Mouse (Mus musculus) MEL (cell line): ENCODE results near the gene Elf3. TPM values are rescaled to one million over a fixed set of nuclear protein-coding genes. Genes with fewer than 3 reads are reported as not detected.

ENCODE experiments used
- DNase-seq: peaks from one replicate; pipeline ENCODE4 v3.0.0; 2011; ENCODE audit warnings: low read depth, low spot score
- H3K27ac ChIP-seq: 2 replicates; pipeline ENCODE4 v1.5.1; 2012; ENCODE audit warnings: low read depth, mild to moderate bottlenecking, control low read depth, low read length, moderate library complexity; ENCODE audit not compliant: control insufficient read depth
- H3K27me3 ChIP-seq, 2 experiments: fragments of 150-350 bp in 1 of 2; sonication (generic) in 1 of 2; 2 replicates each; pipeline ENCODE4 v1.6.1; 2012; ENCODE audit warnings: low read length in 2 of 2, mild to moderate bottlenecking in 2 of 2, improper control_type of control experiment in 1 of 2, moderate library complexity in 1 of 2; ENCODE audit not compliant: insufficient read depth in 2 of 2, control insufficient read depth in 1 of 2
- H3K36me3 ChIP-seq, 2 experiments: 2 replicates each; pipeline ENCODE4 v1.6.1; 2012 to 2014; ENCODE audit warnings: low read length in 2 of 2, improper control_type of control experiment in 1 of 2, inconsistent platforms in 1 of 2, mild to moderate bottlenecking in 1 of 2; ENCODE audit not compliant: insufficient read depth in 2 of 2, control insufficient read depth in 1 of 2
- H3K4me1 ChIP-seq, 2 experiments: fragments of 150-350 bp in 1 of 2; sonication (generic) in 1 of 2; 2 replicates each; pipeline ENCODE4 v1.6.1; 2012; ENCODE audit warnings: low read length in 2 of 2, improper control_type of control experiment in 1 of 2, mild to moderate bottlenecking in 1 of 2; ENCODE audit not compliant: insufficient read depth in 2 of 2, control insufficient read depth in 1 of 2
- H3K4me3 ChIP-seq, 2 experiments: fragments of 150-350 bp in 1 of 2; sonication (generic) in 1 of 2; 2 replicates each; pipeline ENCODE4 v1.5.1; 2012; ENCODE audit warnings: low read depth in 2 of 2, low read length in 2 of 2, mild to moderate bottlenecking in 2 of 2, moderate library complexity in 2 of 2, control low read depth in 1 of 2, improper control_type of control experiment in 1 of 2; ENCODE audit not compliant: control insufficient read depth in 1 of 2, insufficient read depth in 1 of 2
- H3K79me2 ChIP-seq: 2 replicates; pipeline ENCODE4 v1.6.1; 2012; ENCODE audit warnings: mild to moderate bottlenecking, low read length, moderate library complexity; ENCODE audit not compliant: control insufficient read depth, poor library complexity, insufficient read depth
- H3K9ac ChIP-seq: 2 replicates; pipeline ENCODE4 v1.6.1; 2012; ENCODE audit warnings: low read depth, mild to moderate bottlenecking, control low read depth, low read length, moderate library complexity; ENCODE audit not compliant: control insufficient read depth, poor library complexity, severe bottlenecking
- H3K9me3 ChIP-seq: fragments of 150-350 bp; sonication (generic); replicated peaks from 2 replicates; pipeline ENCODE4 v1.6.1; 2012; ENCODE audit warnings: mild to moderate bottlenecking, low read length, improper control_type of control experiment, moderate library complexity; ENCODE audit not compliant: insufficient read depth
- BHLHE40 ChIP-seq: IDR thresholded peaks from 2 replicates; pipeline ENCODE4 v1.6.1; 2012; ENCODE audit warnings: low read depth, mild to moderate bottlenecking, inconsistent platforms, low read length, improper control_type of control experiment, borderline replicate concordance
- CHD1 ChIP-seq: IDR thresholded peaks from 2 replicates; pipeline ENCODE4 v1.6.1; 2012; ENCODE audit warnings: low read depth, mild to moderate bottlenecking, inconsistent platforms, low read length, improper control_type of control experiment
- ETS1 ChIP-seq: IDR thresholded peaks from 2 replicates; pipeline ENCODE4 v1.6.1; 2012; ENCODE audit warnings: low read depth, mild to moderate bottlenecking, inconsistent platforms, low read length, improper control_type of control experiment, moderate library complexity
- GATA1 ChIP-seq: IDR thresholded peaks from 2 replicates; pipeline ENCODE4 v1.6.1; 2011; ENCODE audit warnings: low read depth, low read length, improper control_type of control experiment
- HCFC1 ChIP-seq: IDR thresholded peaks from 2 replicates; pipeline ENCODE4 v1.6.1; 2012; ENCODE audit warnings: low read depth, mild to moderate bottlenecking, inconsistent platforms, low read length, improper control_type of control experiment, moderate library complexity
- MAFK ChIP-seq: IDR thresholded peaks from 2 replicates; pipeline ENCODE4 v1.6.1; 2011; ENCODE audit warnings: low read depth, mild to moderate bottlenecking, low read length, improper control_type of control experiment, borderline replicate concordance
- MAX ChIP-seq: IDR thresholded peaks from 2 replicates; pipeline ENCODE4 v1.6.1; 2011; ENCODE audit warnings: low read length, improper control_type of control experiment
- MXI1 ChIP-seq: IDR thresholded peaks from 2 replicates; pipeline ENCODE4 v1.6.1; 2011; ENCODE audit warnings: mild to moderate bottlenecking, low read depth, low read length, improper control_type of control experiment
- MYC ChIP-seq: IDR thresholded peaks from 2 replicates; pipeline ENCODE4 v1.6.1; 2011; ENCODE audit warnings: low read depth, mild to moderate bottlenecking, low read length, improper control_type of control experiment, moderate library complexity
- NRF1 ChIP-seq: IDR thresholded peaks from 2 replicates; pipeline ENCODE4 v1.6.1; 2014; ENCODE audit warnings: low read depth, mild to moderate bottlenecking, inconsistent platforms, low read length, improper control_type of control experiment, moderate library complexity; ENCODE audit not compliant: poor library complexity, insufficient read depth, severe bottlenecking
- POLR2AphosphoS5 ChIP-seq: IDR thresholded peaks from 2 replicates; pipeline ENCODE4 v1.6.1; 2012; ENCODE audit warnings: low read depth, borderline replicate concordance, mild to moderate bottlenecking, inconsistent platforms, low read length, moderate library complexity, mixed read lengths
- SIN3A ChIP-seq: IDR thresholded peaks from 2 replicates; pipeline ENCODE4 v1.6.1; 2012; ENCODE audit warnings: low read length, improper control_type of control experiment, inconsistent platforms
- SMC3 ChIP-seq: IDR thresholded peaks from 2 replicates; pipeline ENCODE4 v1.6.1; 2011; ENCODE audit warnings: low read depth, low read length, improper control_type of control experiment
- TAL1 ChIP-seq: IDR thresholded peaks from 2 replicates; pipeline ENCODE4 v1.6.1; 2012; ENCODE audit warnings: mild to moderate bottlenecking, inconsistent platforms, low read length, moderate library complexity, mixed read lengths
- TCF12 ChIP-seq: IDR thresholded peaks from 2 replicates; pipeline ENCODE4 v1.6.1; 2014; ENCODE audit warnings: low read depth, mild to moderate bottlenecking, inconsistent platforms, low read length, improper control_type of control experiment, moderate library complexity
- UBTF ChIP-seq: IDR thresholded peaks from 2 replicates; pipeline ENCODE4 v1.6.1; 2012; ENCODE audit warnings: low read depth, mild to moderate bottlenecking, inconsistent platforms, low read length, improper control_type of control experiment, moderate library complexity, borderline replicate concordance; ENCODE audit not compliant: insufficient read depth
- USF1 ChIP-seq: IDR thresholded peaks from 2 replicates; pipeline ENCODE4 v1.6.1; 2014; ENCODE audit warnings: low read depth, mild to moderate bottlenecking, inconsistent platforms, low read length, improper control_type of control experiment, moderate library complexity
- ZC3H11A ChIP-seq: IDR thresholded peaks from 2 replicates; pipeline ENCODE4 v1.6.1; 2012; ENCODE audit warnings: low read depth, mild to moderate bottlenecking, inconsistent platforms, low read length, improper control_type of control experiment
- ZKSCAN1 ChIP-seq: IDR thresholded peaks from 2 replicates; pipeline ENCODE4 v1.6.1; 2012; ENCODE audit warnings: low read depth, mild to moderate bottlenecking, inconsistent platforms, low read length, improper control_type of control experiment, moderate library complexity
- ZMIZ1 ChIP-seq: IDR thresholded peaks from 2 replicates; pipeline ENCODE4 v1.6.1; 2012; ENCODE audit warnings: low read depth, mild to moderate bottlenecking, inconsistent platforms, low read length, improper control_type of control experiment, moderate library complexity
- ZNF384 ChIP-seq: IDR thresholded peaks from 2 replicates; pipeline ENCODE4 v1.6.1; 2012; ENCODE audit warnings: low read depth, mild to moderate bottlenecking, inconsistent platforms, low read length, improper control_type of control experiment
- polyA plus RNA-seq, 2 experiments: library from polyadenylated mRNA; stranded (reverse) in 1 of 2; unstranded in 1 of 2; fragments of >175 nt in 1 of 2; fragments of >200 nt in 1 of 2; gene quantifications; 2 replicates each; pipeline versions ENCODE4 v1.2.1 to v1.2.4; 2012; ENCODE audit warnings: low replicate concordance in 2 of 2, low read depth in 1 of 2; ENCODE audit not compliant: insufficient read length in 2 of 2, insufficient read depth in 1 of 2, missing spikeins in 1 of 2
- total RNA-seq: library from RNA; depleted of rRNA; stranded (reverse); fragments of 300-350 nt; gene quantifications from 2 replicates; pipeline ENCODE4 v1.2.3, GENCODE M21; 2012

Gene Elf3
- total and polyA plus RNA-seq, 3 experiments = not detected

DNA sequence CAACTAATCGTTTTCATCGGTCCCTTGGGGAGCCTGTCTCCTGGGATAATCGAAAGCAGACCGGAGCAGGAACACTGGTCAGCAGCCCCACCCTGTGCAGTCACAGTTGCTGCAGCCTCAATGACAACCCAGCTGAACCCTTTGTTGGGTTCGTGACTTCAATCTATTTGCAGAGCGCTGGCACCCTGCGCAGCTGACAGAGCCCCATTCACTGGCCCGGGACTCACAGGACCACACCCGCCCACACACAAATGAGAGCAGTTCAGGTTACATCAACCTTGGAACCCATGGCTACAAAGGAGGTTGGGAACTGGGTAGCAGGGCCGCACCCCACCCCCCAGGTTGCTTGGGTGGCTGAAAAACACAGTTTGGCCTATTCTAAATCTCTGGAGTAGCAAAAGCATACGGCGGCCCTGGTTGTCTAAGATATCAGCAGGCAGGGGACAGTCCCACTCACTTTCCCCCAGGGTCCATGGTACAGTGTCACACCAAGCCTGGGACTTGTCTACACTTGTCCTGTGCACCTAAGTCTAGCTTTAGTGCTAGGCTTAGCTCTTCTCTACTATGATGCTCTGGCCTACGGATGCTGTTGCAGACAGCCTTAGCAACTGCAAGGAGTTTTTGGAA is 40.6 kb downstream of the Elf3 start:
- Histone ChIP-seq H3K9me3 (no peaks in the 10 kb centered on the region), H3K4me1 (no peaks in the 10 kb centered on the region), H3K9ac (no peak overlapping the region), H3K27me3 (peaks cover 0 to 6% of the 10 kb centered on the region in 2 experiments; a peak in 3 of 4 replicates), H3K79me2 (no peaks in the 10 kb centered on the region), H3K27ac (no peak overlapping the region), H3K36me3 (no peaks in the 10 kb centered on the region), H3K4me3 (no peak overlapping the region)
- no peak for DNase-seq
- no peak for TF ChIP-seq TCF12
- no peak for TF ChIP-seq ZMIZ1
- no peak for TF ChIP-seq BHLHE40
- TF ChIP-seq UBTF = no peak
- no peak for TF ChIP-seq TAL1
- no peak for TF ChIP-seq SMC3
- TF ChIP-seq NRF1 = no peak
- TF ChIP-seq ZKSCAN1 = no peak
- no peak for TF ChIP-seq MYC
- TF ChIP-seq GATA1 = no peak
- no peak for TF ChIP-seq MXI1
- TF ChIP-seq HCFC1 = no peak
- TF ChIP-seq ZC3H11A = no peak
- TF ChIP-seq POLR2AphosphoS5 = no peak
- no peak for TF ChIP-seq ETS1
- TF ChIP-seq SIN3A = no peak
- no peak for TF ChIP-seq MAFK
- no peak for TF ChIP-seq ZNF384

DNA sequence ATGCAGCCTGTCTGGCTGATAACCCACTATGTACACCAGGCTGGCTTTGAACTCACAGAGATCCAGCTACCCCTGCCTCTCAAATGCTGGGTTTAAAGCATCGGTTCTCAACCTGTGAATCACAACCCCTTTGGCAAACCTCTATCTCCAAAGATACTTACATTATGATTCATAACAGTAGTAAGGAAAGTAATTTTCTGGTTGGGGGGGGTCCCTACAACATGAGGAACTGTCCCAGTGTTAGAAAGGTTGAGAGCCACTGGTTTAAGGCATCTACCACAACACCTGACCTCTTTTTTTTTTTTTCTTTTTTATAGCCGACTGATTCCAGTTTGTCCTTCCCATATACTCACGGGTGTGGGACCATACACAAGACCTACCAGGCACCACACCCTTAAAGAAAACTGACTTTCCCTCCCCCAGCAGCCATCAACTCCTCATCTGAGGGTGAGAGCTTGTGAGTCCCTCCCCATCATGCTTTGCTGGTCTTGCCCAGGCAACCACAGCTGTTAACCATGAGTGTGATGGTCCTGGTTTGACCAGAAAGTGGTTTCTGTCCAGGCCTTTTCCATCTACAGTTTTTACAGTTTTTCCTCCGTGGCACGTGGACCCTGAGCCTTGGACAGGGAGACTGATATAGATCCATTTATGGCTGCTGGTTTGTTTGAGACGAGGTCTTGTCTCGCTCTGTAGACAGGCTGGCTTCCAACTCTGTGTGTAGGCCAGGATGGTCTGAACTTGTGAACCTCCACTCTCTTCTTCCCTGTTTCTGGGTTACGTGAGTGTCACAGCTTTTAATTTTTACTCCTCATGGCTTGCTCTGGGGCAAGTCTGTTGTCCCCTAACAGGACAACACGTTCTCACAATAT is 44.4 kb downstream of the Elf3 start:
- no peaks in the 10 kb centered on the region for H3K36me3 ChIP-seq
- TF ChIP-seq ZC3H11A (no peak), MAFK (no peak), CHD1 (no peak), MAX (no peak), USF1 (no peak), HCFC1 (no peak)
- H3K79me2 ChIP-seq = no peaks in the 10 kb centered on the region
- no peaks in the 10 kb centered on the region for H3K9me3 ChIP-seq
- no peak overlapping the region for H3K4me3 ChIP-seq
- no peak overlapping the region for H3K27ac ChIP-seq
- no peak for DNase-seq
- H3K4me1 ChIP-seq = peaks cover 0 to 3% of the 10 kb centered on the region in 2 experiments; a peak in 1 of 4 replicates
- peaks cover 0 to 8% of the 10 kb centered on the region in 2 experiments; a peak in 3 of 4 replicates for H3K27me3 ChIP-seq
- H3K9ac ChIP-seq = no peak overlapping the region
